Mouse (Mus musculus) intestine, postnatal 0 days (tissue): ENCODE data around the gene Jmjd4. TPM values are rescaled to one million over a fixed set of nuclear protein-coding genes. Genes with fewer than 3 reads are reported as not detected.

Experiments
- ATAC-seq: fragments of 200-750 bp; cut with Nextera tagmentation; 2 replicates; pipeline ENCODE4 v1.8.0; 2017; ENCODE audit warnings: mild to moderate bottlenecking, moderate TSS enrichment, moderate library complexity
- H3K27ac ChIP-seq: fragments of 300-500 bp; sonication (generic); 2 replicates; pipeline ENCODE4 v1.5.1; 2014; ENCODE audit warnings: mild to moderate bottlenecking, low read depth, low read length, moderate library complexity
- H3K27me3 ChIP-seq: fragments of 300-500 bp; sonication (generic); replicated peaks from 2 replicates; pipeline ENCODE4 v1.6.1; 2014; ENCODE audit warnings: low read length, mixed read lengths; ENCODE audit not compliant: control insufficient read depth, insufficient read depth
- H3K36me3 ChIP-seq: fragments of 300-500 bp; sonication (generic); 2 replicates; pipeline ENCODE4 v1.6.1; 2014; ENCODE audit warnings: mild to moderate bottlenecking, moderate library complexity; ENCODE audit not compliant: control insufficient read depth, insufficient read depth
- H3K4me1 ChIP-seq: fragments of 300-500 bp; sonication (generic); replicated peaks from 2 replicates; pipeline ENCODE4 v1.6.1; 2014; ENCODE audit warnings: antibody characterized with exemption, low read length, mixed read lengths; ENCODE audit not compliant: control insufficient read depth, insufficient read depth
- H3K4me2 ChIP-seq: fragments of 300-500 bp; sonication (generic); replicated peaks from 2 replicates; pipeline ENCODE4 v1.6.1; 2014; ENCODE audit warnings: low read depth, mild to moderate bottlenecking, moderate library complexity
- H3K4me3 ChIP-seq: fragments of 300-500 bp; sonication (generic); 2 replicates; pipeline ENCODE4 v1.5.1; 2014; ENCODE audit warnings: low read depth, low read length
- H3K9ac ChIP-seq: fragments of 300-500 bp; sonication (generic); 2 replicates; pipeline ENCODE4 v1.6.1; 2014; ENCODE audit warnings: mild to moderate bottlenecking, low read depth, low read length
- H3K9me3 ChIP-seq: fragments of 300-500 bp; sonication (generic); 2 replicates; pipeline ENCODE4 v1.6.1; 2016; ENCODE audit warnings: mixed run types; ENCODE audit not compliant: control insufficient read depth
- CTCF ChIP-seq: sonication (generic); IDR thresholded peaks from 2 replicates; pipeline ENCODE4 v1.5.1; 2016; ENCODE audit warnings: low read depth, mild to moderate bottlenecking, control low read depth, antibody characterized with exemption, moderate library complexity
- WGBS: fragments of 180-500 bp; shearing (Covaris S2); extraction: QIAGEN DNeasy Blood & Tissue Kit; methylation state at CpG from one replicate; pipeline ENCODE4 v1.1.7; 2014; 5-methylcytosine and 5-hydroxymethylcytosine counted together
- polyA plus RNA-seq: library from polyadenylated mRNA; unstranded; fragments of >200 nt; fragmentation: Nextera tagmentation; extraction: Ambion mirVana; gene quantifications from 2 replicates; pipeline ENCODE4 v1.2.1, GENCODE M21; 2015

The Jmjd4 gene
- polyA plus RNA-seq, 1 experiment from 2014 or later, result 4.1 TPM

GRCm38 (mm10) chr11:59418708-59419107, 31.1 kb upstream of the Jmjd4 start:
- no peaks in the 10 kb centered on the region for H3K9me3 ChIP-seq
- H3K36me3 ChIP-seq, result peaks cover 21% of the 10 kb centered on the region
- no peak for TF ChIP-seq CTCF
- no peak overlapping the region for H3K9ac ChIP-seq
- no peaks in the 10 kb centered on the region for H3K27me3 ChIP-seq
- no peaks in the 10 kb centered on the region for H3K4me1 ChIP-seq
- ATAC-seq, result no peak
- WGBS, result 84% methylated on average over 5 of the region's 5 CpGs
- H3K4me2 ChIP-seq, result no peak overlapping the region
- H3K27ac ChIP-seq, result no peak overlapping the region
- no peak overlapping the region for H3K4me3 ChIP-seq

DNA sequence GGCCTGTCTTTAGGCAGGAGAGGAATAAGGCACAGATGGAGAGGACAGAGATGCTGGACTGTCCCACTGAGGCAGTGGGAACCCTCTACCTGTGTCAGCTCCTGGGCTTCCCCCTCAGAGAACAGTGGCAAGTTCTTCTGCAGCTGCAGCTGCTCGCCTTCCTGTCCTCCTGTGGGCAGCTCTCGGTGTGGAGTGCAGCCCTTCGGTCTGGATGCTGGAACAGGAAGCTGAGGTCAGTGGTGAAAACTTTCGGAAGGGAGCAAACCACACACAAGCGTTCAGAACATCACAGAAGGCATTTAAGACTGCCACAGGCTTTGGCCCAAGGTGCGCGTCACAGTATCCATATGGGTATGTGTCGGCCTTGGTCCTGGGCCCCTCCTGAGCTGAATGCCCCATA, 28.4 kb upstream of the Jmjd4 start:
- Histone ChIP-seq H3K4me2 (no peak overlapping the region), H3K9ac (no peak overlapping the region), H3K4me3 (no peak overlapping the region), H3K4me1 (no peaks in the 10 kb centered on the region), H3K27me3 (no peaks in the 10 kb centered on the region), H3K9me3 (no peaks in the 10 kb centered on the region), H3K27ac (no peak overlapping the region), H3K36me3 (peaks cover 27% of the 10 kb centered on the region)
- ATAC-seq, result no peak
- no peak for TF ChIP-seq CTCF
- WGBS, result 73% methylated on average over 8 of the region's 8 CpGs

GRCm38 (mm10) chr11:59421967-59422366, 27.9 kb upstream of the Jmjd4 start:
- WGBS, result 95% methylated on average over 2 of the region's 2 CpGs
- H3K9me3 ChIP-seq, result no peaks in the 10 kb centered on the region
- TF ChIP-seq CTCF, result 0 out of 2 replicates have a peak, but pooled peaks have one; percentile 13
- no peak overlapping the region for H3K4me3 ChIP-seq
- no peak overlapping the region for H3K9ac ChIP-seq
- no peak overlapping the region for H3K4me2 ChIP-seq
- peaks cover 28% of the 10 kb centered on the region for H3K36me3 ChIP-seq
- no peak for ATAC-seq
- no peak overlapping the region for H3K27ac ChIP-seq
- H3K4me1 ChIP-seq, result no peaks in the 10 kb centered on the region
- H3K27me3 ChIP-seq, result no peaks in the 10 kb centered on the region

DNA sequence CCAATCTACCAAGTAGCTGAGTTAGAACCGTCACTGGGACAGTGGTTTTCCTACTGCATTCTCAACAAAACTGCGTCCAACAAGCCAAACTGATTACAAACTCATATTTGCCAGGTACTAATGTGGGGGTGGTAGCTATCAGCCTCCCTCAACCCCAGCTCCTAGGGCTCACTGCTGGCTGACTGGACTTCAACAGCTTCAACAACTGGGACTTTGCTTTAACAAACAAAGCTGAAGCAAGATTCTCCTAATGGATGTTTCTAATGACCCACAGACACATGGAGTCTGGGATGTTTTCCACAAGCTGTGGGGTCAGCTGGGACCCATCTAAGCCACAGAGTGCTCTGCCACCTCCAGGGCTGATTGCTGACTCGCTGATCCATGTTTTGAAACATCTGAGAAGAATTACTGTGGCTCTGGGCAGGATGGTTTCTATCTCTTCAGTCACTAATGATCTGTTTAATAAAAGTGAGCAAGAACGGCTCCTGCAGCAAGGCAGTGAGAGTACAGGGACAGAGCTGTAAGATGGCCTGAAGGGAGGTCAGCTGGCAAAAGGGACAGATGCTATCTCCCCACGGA, 26.7 kb upstream of the Jmjd4 start:
- H3K9ac ChIP-seq, result no peak overlapping the region
- H3K27ac ChIP-seq, result no peak overlapping the region
- H3K4me1 ChIP-seq, result no peaks in the 10 kb centered on the region
- H3K36me3 ChIP-seq, result peaks cover 35% of the 10 kb centered on the region
- TF ChIP-seq CTCF, result no peak
- no peaks in the 10 kb centered on the region for H3K9me3 ChIP-seq
- no peaks in the 10 kb centered on the region for H3K27me3 ChIP-seq
- no peak overlapping the region for H3K4me2 ChIP-seq
- no peak for ATAC-seq
- no peak overlapping the region for H3K4me3 ChIP-seq
- 78% methylated on average over 5 of the region's 5 CpGs for whole genome bisulfite sequencing

- peak; percentile 73 for TF ChIP-seq CTCF
- Histone ChIP-seq H3K9me3 (no peaks in the 10 kb centered on the region), H3K27ac (no peak overlapping the region), H3K36me3 (peaks cover 38% of the 10 kb centered on the region), H3K4me2 (no peak overlapping the region), H3K4me3 (no peak overlapping the region), H3K27me3 (no peaks in the 10 kb centered on the region), H3K9ac (no peak overlapping the region), H3K4me1 (no peaks in the 10 kb centered on the region)
- no peak for ATAC-seq
- WGBS, result 45% methylated on average over 7 of the region's 7 CpGs
These were observed 24.2 kb upstream of the Jmjd4 start for GRCm38 (mm10) chr11:59425671-59426101.

- no peak overlapping the region for H3K4me3 ChIP-seq
- ATAC-seq, result no peak
- 80% methylated on average over 9 of the region's 9 CpGs for WGBS
- H3K27me3 ChIP-seq, result no peaks in the 10 kb centered on the region
- TF ChIP-seq CTCF, result no peak
- H3K36me3 ChIP-seq, result peaks cover 28% of the 10 kb centered on the region; the same call in 1 of the 2 replicates
- no peak overlapping the region for H3K9ac ChIP-seq
- H3K27ac ChIP-seq, result no peak overlapping the region
- no peaks in the 10 kb centered on the region for H3K9me3 ChIP-seq
- no peaks in the 10 kb centered on the region for H3K4me1 ChIP-seq
- no peak overlapping the region for H3K4me2 ChIP-seq
These were observed 21.7 kb upstream of the Jmjd4 start for GRCm38 (mm10) chr11:59428057-59428660.
